Mouse (Mus musculus) lung, adult 2 months (tissue): Measurements from ENCODE around the gene Ttc39a.

Experiments
- CTCF ChIP-seq: fragments of 200-500 bp; IDR thresholded peaks from 2 replicates; pipeline ENCODE4 v1.5.1; 2011; ENCODE audit warnings: mild to moderate bottlenecking, low read length, control low read depth; ENCODE audit not compliant: insufficient read depth
- POLR2A ChIP-seq: fragments of 200-500 bp; IDR thresholded peaks from 2 replicates; pipeline ENCODE4 v1.6.1; 2011; ENCODE audit warnings: low read depth, mild to moderate bottlenecking, control low read depth, low read length, borderline replicate concordance; ENCODE audit errors: extremely low read depth

DNA sequence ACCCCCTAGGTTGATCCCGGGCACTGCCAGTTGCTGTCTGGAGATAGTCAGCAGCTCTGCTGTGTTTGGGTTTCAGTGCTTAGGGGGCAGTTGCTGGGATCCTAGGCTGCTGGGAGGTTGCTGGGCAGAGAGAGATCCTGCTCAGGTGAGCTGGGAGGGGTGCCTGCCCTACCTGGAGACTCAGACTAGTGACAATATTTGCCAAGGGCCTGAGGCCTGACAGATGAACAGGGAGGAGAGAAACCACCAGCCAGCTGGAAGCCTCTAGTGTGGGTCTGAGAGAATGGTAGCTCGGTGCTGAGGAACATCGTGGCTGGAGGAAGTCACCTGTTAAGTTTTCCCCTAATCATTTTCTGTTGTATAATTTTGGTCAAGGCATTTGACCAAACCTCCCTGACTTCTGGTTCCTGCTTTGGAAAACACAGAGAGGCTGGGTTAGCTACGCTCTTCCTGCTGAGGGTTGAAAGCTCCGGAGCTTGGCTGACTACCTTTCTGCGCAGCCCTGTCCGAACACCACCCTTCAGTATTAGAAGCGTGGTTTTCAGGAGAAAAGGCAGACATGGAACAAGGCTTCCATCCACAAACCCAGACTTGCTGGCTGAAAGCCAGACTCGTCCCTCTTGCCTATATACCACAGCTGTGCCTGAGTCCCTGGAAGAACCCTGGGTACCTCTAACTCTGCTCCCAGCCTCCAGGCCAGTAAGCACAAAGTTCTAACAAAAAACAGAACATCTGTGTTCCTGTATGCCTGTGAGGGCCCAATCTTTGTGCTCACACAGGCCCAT is 1.5 kb downstream of the Ttc39a start:
- TF ChIP-seq CTCF (no peak), POLR2A (no peak)
